Mouse (Mus musculus): Measurements from ENCODE around the gene Gm20388.

GRCm38 (mm10) chr8:124169749-124170148 is 4259.1 kb downstream of the Gm20388 start:
- TF ChIP-seq HCFC1 (IDR thresholded peaks at IDR 0.05; ENCODE audit: borderline replicate concordance, insufficient read depth, low read length) = no peak
- TF ChIP-seq ZNF384 (IDR thresholded peaks at IDR 0.05; ENCODE audit: low read depth, low read length) = no peak
